Mouse (Mus musculus): Measurements from ENCODE around the gene Keg1.

Gene Keg1

GRCm38 (mm10) chr19:12762212-12763130 lies 66.9 kb downstream of the Keg1 start:
- no peak for DNase-seq (ENCODE audit: low spot score in 2 of 2)

GRCm38 (mm10) chr19:12765308-12765707 lies 69.7 kb downstream of the Keg1 start, which contains the start of gene Cntf:
TSS of gene Cntf (minus strand) at chr19:12765632.
- DNase-seq (ENCODE audit: low spot score in 2 of 2) = no peak
